Mouse (Mus musculus) layer of hippocampus, postnatal 10 days (tissue): Measurements from ENCODE around the gene Aplf. TPM values are rescaled to one million over a fixed set of nuclear protein-coding genes. Genes with fewer than 3 reads are reported as not detected.

Experiments
- total RNA-seq, 2 experiments: library from RNA; stranded (reverse); gene quantifications; 2 replicates each; pipeline ENCODE4 v1.2.3; 2021

The Aplf gene
- total RNA-seq, 2 experiments from 2014 or later = 9.1 TPM

Other genes with a start within 250 kb of the Aplf start
- under 1 TPM; 0.09 TPM for gene Bmp10, start 243.2 kb downstream of the Aplf start, total RNA-seq
- 1 to 10 TPM; 3.5 to 4.5 TPM for gene Arhgap25, start 138.9 kb downstream of the Aplf start, total RNA-seq
- gene Prokr1, start 81.5 kb downstream of the Aplf start, total RNA-seq = 1 to 10 TPM in 1 of 2 experiments, under 1 TPM in 1; 0.59 to 1.1 TPM
- 1 to 10 TPM; 3.6 to 7.4 TPM for gene Efcc1, start 58.7 kb upstream of the Aplf start, total RNA-seq
- under 1 TPM; 0.40 to 0.57 TPM for gene Gp9, start 105.9 kb upstream of the Aplf start, total RNA-seq
- 10 to 100 TPM; 19.3 to 21.2 TPM for gene Rab43, start 140.0 kb upstream of the Aplf start, total RNA-seq
- 1 to 10 TPM; 2.7 to 4.4 TPM for gene Gm45140, start 163.6 kb upstream of the Aplf start, total RNA-seq
- gene Isy1, start 166.6 kb upstream of the Aplf start, total RNA-seq = 10 to 100 TPM; 28.4 to 35.1 TPM
- 100 to 1,000 TPM; 248 to 265 TPM for gene Cnbp, start 178.9 kb upstream of the Aplf start, total RNA-seq
- 100 to 1,000 TPM; 185 to 187 TPM for gene Copg1, start 215.6 kb upstream of the Aplf start, total RNA-seq
- 10 to 100 TPM; 27.1 to 28.3 TPM for gene Hmces, start 241.7 kb upstream of the Aplf start, total RNA-seq